Mouse (Mus musculus): ENCODE data around the gene Shroom3. TPM values are rescaled to one million over a fixed set of nuclear protein-coding genes. Genes with fewer than 3 reads are reported as not detected.

Shroom3 gene
- polyA plus RNA-seq, 1 experiment from 2014 or later: 5.1 TPM

DNA sequence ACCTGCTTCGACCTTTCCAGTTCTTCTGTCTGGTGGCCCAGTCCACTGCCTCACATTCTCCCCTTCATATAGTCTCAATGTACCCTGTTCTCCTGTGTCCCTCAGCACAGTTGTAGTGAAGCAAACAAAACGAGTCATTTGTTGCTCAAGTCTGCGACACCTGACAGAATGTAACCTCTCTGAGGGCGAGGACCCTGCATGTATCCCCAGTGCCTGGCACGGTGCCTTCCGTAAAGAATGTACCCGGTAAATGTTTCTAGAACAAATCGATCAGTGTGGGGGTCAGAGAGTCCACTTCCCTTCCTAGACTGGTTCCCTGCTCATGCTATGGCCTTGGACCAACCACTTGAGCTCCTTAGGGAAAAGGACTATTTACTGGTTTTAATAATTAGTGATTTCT lies 38.4 kb downstream of the Shroom3 start:
- 89% methylated on average over 8 of the region's 8 CpGs for WGBS
- DNase-seq (ENCODE audit: low spot score): no peak
- Histone ChIP-seq H3K27ac (ENCODE audit: low read depth, low read length) (no peak overlapping the region), H3K4me3 (ENCODE audit: low read depth, low read length) (no peak overlapping the region), H3K4me2 (ENCODE audit: low read depth) (no peak overlapping the region), H3K4me1 (ENCODE audit: control insufficient read depth, insufficient read depth, low read length) (no peaks in the 10 kb centered on the region), H3K36me3 (ENCODE audit: control insufficient read depth, insufficient read depth, low read length) (no peaks in the 10 kb centered on the region), H3K9me3 (ENCODE audit: control insufficient read depth, low read length) (no peaks in the 10 kb centered on the region), H3K9ac (ENCODE audit: low read length) (no peak overlapping the region), H3K27me3 (ENCODE audit: control insufficient read depth, insufficient read depth, low read length) (no peaks in the 10 kb centered on the region)
- no peak for ATAC-seq (ENCODE audit: insufficient read depth, low FRiP score, low TSS enrichment)

DNA sequence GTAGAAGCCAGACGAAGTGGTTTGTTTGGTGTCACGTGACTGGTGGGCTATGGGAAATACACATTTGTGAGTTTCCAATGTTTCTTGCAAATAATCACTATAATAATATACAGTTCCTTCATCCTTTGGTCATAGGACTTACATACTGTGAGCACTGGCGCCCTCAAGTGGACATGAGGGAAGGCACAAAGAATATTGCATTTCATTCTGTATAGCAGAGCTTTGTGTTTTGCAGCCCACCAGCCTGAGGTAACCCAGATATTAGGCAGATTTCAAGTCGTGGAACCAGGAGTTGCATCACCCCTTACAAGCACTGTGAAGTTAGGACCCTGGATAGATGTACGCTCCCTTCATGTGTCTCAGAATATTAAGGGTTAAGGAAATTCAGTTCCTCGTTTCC lies 42.7 kb downstream of the Shroom3 start:
- WGBS: 33% methylated on average over 6 of the region's 6 CpGs
- no peak overlapping the region for H3K4me3 ChIP-seq (ENCODE audit: low read depth, low read length)
- H3K27me3 ChIP-seq (ENCODE audit: control insufficient read depth, insufficient read depth, low read length): no peaks in the 10 kb centered on the region
- ATAC-seq (ENCODE audit: insufficient read depth, low FRiP score, low TSS enrichment) (peak; percentile 55; the same call in 1 of the 2 replicates), DNase-seq (ENCODE audit: low spot score) (peak; percentile 78)
- no peaks in the 10 kb centered on the region for H3K4me1 ChIP-seq (ENCODE audit: control insufficient read depth, insufficient read depth, low read length)
- no peak overlapping the region for H3K27ac ChIP-seq (ENCODE audit: low read depth, low read length)
- H3K4me2 ChIP-seq (ENCODE audit: low read depth): no peak overlapping the region
- no peak overlapping the region for H3K9ac ChIP-seq (ENCODE audit: low read length)
- H3K36me3 ChIP-seq (ENCODE audit: control insufficient read depth, insufficient read depth, low read length): no peaks in the 10 kb centered on the region
- no peaks in the 10 kb centered on the region for H3K9me3 ChIP-seq (ENCODE audit: control insufficient read depth, low read length)

DNA sequence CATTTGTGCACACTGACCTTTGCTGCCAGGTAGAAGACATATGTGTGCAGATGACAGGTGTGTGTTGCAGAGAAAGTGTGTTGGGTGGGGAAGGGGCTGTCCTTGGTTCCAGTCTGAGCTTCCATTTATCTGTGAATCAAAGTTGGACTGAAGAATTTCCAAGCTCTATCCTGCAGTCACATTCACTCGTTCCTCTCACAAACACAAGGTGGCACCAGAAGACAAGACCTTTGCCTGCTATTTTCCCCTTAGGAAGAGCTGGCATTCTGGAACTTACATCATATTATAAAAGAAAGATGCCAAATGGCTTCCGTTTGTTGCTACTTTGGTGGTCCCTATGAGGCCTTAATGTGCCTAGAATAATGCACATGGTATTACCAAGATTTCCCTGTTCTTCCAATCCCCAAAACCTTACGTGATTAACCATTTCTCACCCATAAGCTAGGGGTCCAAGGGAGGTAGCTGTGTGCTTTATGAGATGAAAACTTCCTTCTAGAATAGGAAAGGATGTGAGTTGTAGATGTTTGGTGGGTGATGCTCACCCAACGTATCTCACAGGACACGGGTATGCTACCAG lies 45.1 kb downstream of the Shroom3 start:
- H3K27me3 ChIP-seq (ENCODE audit: control insufficient read depth, insufficient read depth, low read length): no peaks in the 10 kb centered on the region
- H3K4me3 ChIP-seq (ENCODE audit: low read depth, low read length): no peak overlapping the region
- 53% methylated on average over 5 of the region's 5 CpGs for WGBS
- H3K9ac ChIP-seq (ENCODE audit: low read length): no peak overlapping the region
- H3K9me3 ChIP-seq (ENCODE audit: control insufficient read depth, low read length): no peaks in the 10 kb centered on the region
- H3K27ac ChIP-seq (ENCODE audit: low read depth, low read length): no peak overlapping the region
- DNase-seq (ENCODE audit: low spot score) (peak; percentile 32), ATAC-seq (ENCODE audit: insufficient read depth, low FRiP score, low TSS enrichment) (no peak)
- H3K36me3 ChIP-seq (ENCODE audit: control insufficient read depth, insufficient read depth, low read length): no peaks in the 10 kb centered on the region
- H3K4me1 ChIP-seq (ENCODE audit: control insufficient read depth, insufficient read depth, low read length): no peaks in the 10 kb centered on the region
- H3K4me2 ChIP-seq (ENCODE audit: low read depth): no peak overlapping the region

DNA sequence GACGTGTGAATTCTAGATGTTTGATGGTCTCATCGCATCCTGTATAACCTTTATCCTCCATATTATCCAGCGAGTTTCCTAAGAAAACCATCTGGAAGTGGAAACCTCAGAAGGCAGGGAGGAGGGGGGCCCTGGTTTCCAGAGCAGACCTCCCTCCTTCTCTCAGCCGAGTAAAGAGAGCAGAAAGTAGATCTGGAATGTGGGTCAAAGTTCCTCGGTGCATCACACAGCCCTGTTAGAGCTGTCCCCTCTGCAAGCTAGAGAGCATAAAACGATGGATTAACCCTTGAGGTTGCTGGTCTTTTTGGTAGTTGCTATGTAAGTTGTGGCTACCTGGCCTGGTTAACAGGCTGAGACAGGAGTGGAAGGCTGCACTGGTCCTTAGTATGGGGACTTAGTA lies 46.0 kb downstream of the Shroom3 start:
- H3K4me2 ChIP-seq (ENCODE audit: low read depth): no peak overlapping the region
- no peak overlapping the region for H3K4me3 ChIP-seq (ENCODE audit: low read depth, low read length)
- no peak overlapping the region for H3K9ac ChIP-seq (ENCODE audit: low read length)
- no peaks in the 10 kb centered on the region for H3K9me3 ChIP-seq (ENCODE audit: control insufficient read depth, low read length)
- 69% methylated on average over 6 of the region's 6 CpGs for WGBS
- no peaks in the 10 kb centered on the region for H3K4me1 ChIP-seq (ENCODE audit: control insufficient read depth, insufficient read depth, low read length)
- H3K36me3 ChIP-seq (ENCODE audit: control insufficient read depth, insufficient read depth, low read length): no peaks in the 10 kb centered on the region
- H3K27me3 ChIP-seq (ENCODE audit: control insufficient read depth, insufficient read depth, low read length): no peaks in the 10 kb centered on the region
- DNase-seq (ENCODE audit: low spot score) (no peak), ATAC-seq (ENCODE audit: insufficient read depth, low FRiP score, low TSS enrichment) (no peak)
- no peak overlapping the region for H3K27ac ChIP-seq (ENCODE audit: low read depth, low read length)

DNA sequence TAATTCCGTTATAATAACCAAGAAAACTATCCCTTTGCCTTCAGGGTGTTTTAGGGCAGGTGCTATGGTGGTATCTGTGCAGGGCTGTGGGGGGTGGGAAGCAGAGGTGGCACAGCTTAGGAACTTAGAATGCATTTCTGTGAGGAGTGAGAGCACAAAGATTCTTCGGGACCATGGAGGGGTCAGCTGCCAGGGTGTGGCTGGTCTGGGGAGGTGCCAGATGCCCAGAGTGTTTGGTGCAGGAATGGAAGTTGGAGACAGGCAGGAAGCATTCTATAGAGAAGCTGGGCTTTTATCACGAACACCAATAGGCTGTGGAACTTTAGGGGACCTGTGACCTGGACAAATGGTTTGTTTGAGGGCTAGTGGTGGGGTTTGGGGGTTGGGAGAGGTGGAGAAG lies 58.6 kb downstream of the Shroom3 start:
- Histone ChIP-seq H3K36me3 (ENCODE audit: control insufficient read depth, insufficient read depth, low read length) (no peaks in the 10 kb centered on the region), H3K9me3 (ENCODE audit: control insufficient read depth, low read length) (no peaks in the 10 kb centered on the region), H3K4me1 (ENCODE audit: control insufficient read depth, insufficient read depth, low read length) (no peaks in the 10 kb centered on the region), H3K4me3 (ENCODE audit: low read depth, low read length) (no peak overlapping the region), H3K27ac (ENCODE audit: low read depth, low read length) (no peak overlapping the region), H3K4me2 (ENCODE audit: low read depth) (no peak overlapping the region), H3K9ac (ENCODE audit: low read length) (no peak overlapping the region), H3K27me3 (ENCODE audit: control insufficient read depth, insufficient read depth, low read length) (no peaks in the 10 kb centered on the region)
- DNase-seq (ENCODE audit: low spot score): no peak
- ATAC-seq (ENCODE audit: insufficient read depth, low FRiP score, low TSS enrichment): no peak
- WGBS: 71% methylated on average over 3 of the region's 3 CpGs

DNA sequence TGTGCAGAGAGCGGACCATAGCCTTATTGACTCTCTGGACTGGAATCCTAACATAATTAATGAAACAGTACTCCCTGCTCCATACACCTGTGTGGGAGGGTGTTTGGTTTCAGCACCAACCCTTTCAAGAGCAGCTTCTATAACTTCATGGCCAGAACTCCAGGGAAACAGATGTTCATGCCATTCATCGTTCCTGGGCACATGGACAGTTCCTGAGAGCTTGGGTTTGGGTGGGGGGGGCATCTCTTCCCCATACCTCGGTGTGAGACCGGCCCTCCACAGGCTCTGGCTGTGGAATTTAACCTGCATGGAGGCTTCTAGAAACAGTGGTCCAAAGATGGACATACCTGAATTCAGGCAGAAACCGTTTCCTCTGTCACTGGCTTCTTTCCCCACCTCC lies 59.5 kb downstream of the Shroom3 start:
- WGBS: 75% methylated on average over 5 of the region's 5 CpGs
- Histone ChIP-seq H3K4me3 (ENCODE audit: low read depth, low read length) (no peak overlapping the region), H3K4me1 (ENCODE audit: control insufficient read depth, insufficient read depth, low read length) (no peaks in the 10 kb centered on the region), H3K4me2 (ENCODE audit: low read depth) (no peak overlapping the region), H3K27me3 (ENCODE audit: control insufficient read depth, insufficient read depth, low read length) (no peaks in the 10 kb centered on the region), H3K9ac (ENCODE audit: low read length) (no peak overlapping the region), H3K36me3 (ENCODE audit: control insufficient read depth, insufficient read depth, low read length) (no peaks in the 10 kb centered on the region), H3K27ac (ENCODE audit: low read depth, low read length) (no peak overlapping the region), H3K9me3 (ENCODE audit: control insufficient read depth, low read length) (no peaks in the 10 kb centered on the region)
- DNase-seq (ENCODE audit: low spot score) (no peak), ATAC-seq (ENCODE audit: insufficient read depth, low FRiP score, low TSS enrichment) (no peak)

DNA sequence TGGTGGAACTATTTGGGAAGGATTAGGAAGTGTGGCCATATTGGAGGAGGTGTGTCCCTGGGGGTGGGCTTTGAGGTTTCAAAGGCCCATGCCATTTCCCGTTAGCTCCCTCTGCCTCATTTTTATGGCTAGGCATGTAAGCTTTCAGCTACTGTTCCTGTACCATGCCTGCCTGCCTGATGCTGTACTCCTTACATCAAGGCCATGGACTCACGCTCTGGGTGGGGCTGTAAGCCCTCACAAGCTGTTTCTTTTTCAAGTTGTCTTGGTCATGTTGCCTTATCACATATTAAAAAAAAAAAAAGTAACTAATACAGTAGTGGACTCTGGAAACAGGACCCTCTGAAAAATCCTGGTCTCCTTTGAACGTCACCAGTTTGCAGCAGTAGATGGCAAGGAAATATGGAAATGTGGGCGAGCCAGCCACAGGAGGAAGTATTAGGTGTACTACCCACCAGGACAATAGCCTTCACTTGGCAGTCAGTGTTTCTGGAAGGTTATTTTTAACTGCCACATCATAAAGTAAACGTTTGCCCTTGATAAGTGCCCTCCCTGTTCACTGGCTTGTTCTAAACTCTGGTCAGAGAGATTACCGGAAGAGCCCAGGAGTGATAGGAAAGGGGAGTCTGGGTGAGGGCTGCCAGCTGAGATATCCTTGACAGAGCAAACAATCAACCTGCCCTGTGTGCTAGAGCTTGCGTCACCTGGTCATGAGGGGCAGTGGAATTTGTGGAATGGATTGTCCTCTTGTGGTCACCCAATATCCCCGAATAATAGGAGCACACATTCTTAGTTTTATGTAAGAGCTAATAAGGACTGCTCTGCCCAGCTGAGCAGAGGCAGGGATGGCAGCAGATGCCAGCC lies 62.4 kb downstream of the Shroom3 start:
- DNase-seq (ENCODE audit: low spot score) (no peak), ATAC-seq (ENCODE audit: insufficient read depth, low FRiP score, low TSS enrichment) (no peak)
- no peaks in the 10 kb centered on the region for H3K27me3 ChIP-seq (ENCODE audit: control insufficient read depth, insufficient read depth, low read length)
- H3K9ac ChIP-seq (ENCODE audit: low read length): no peak overlapping the region
- H3K27ac ChIP-seq (ENCODE audit: low read depth, low read length): no peak overlapping the region
- H3K4me2 ChIP-seq (ENCODE audit: low read depth): no peak overlapping the region
- 86% methylated on average over 8 of the region's 8 CpGs for WGBS
- H3K4me3 ChIP-seq (ENCODE audit: low read depth, low read length): no peak overlapping the region
- H3K4me1 ChIP-seq (ENCODE audit: control insufficient read depth, insufficient read depth, low read length): no peaks in the 10 kb centered on the region
- no peaks in the 10 kb centered on the region for H3K36me3 ChIP-seq (ENCODE audit: control insufficient read depth, insufficient read depth, low read length)
- H3K9me3 ChIP-seq (ENCODE audit: control insufficient read depth, low read length): no peaks in the 10 kb centered on the region

DNA sequence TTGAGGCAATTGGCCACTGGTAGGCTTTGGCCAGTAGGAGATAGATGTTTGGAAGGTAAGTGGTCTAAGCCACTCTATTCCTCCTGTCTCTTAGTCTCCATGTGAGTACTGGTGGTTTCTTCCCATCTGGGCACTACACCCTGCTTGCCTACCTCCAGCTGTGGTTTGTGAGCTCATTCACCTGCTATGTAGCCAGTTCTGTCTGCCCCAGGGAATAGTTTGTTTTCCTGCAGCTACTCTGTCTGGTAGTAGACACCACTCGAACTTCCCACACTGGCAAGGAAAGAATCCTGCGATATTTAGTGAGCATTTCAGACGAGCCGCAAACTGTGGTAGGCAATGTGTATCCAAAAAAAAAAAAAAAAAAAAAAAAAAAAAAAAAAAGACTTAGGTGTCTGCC lies 68.3 kb downstream of the Shroom3 start:
- Histone ChIP-seq H3K9me3 (ENCODE audit: control insufficient read depth, low read length) (no peaks in the 10 kb centered on the region), H3K4me3 (ENCODE audit: low read depth, low read length) (no peak overlapping the region), H3K27ac (ENCODE audit: low read depth, low read length) (no peak overlapping the region), H3K27me3 (ENCODE audit: control insufficient read depth, insufficient read depth, low read length) (no peaks in the 10 kb centered on the region), H3K4me2 (ENCODE audit: low read depth) (no peak overlapping the region), H3K9ac (ENCODE audit: low read length) (no peak overlapping the region), H3K36me3 (ENCODE audit: control insufficient read depth, insufficient read depth, low read length) (no peaks in the 10 kb centered on the region), H3K4me1 (ENCODE audit: control insufficient read depth, insufficient read depth, low read length) (no peaks in the 10 kb centered on the region)
- 91% methylated on average over 4 of the region's 4 CpGs for WGBS
- no peak for ATAC-seq (ENCODE audit: insufficient read depth, low FRiP score, low TSS enrichment)
- DNase-seq (ENCODE audit: low spot score): no peak

DNA sequence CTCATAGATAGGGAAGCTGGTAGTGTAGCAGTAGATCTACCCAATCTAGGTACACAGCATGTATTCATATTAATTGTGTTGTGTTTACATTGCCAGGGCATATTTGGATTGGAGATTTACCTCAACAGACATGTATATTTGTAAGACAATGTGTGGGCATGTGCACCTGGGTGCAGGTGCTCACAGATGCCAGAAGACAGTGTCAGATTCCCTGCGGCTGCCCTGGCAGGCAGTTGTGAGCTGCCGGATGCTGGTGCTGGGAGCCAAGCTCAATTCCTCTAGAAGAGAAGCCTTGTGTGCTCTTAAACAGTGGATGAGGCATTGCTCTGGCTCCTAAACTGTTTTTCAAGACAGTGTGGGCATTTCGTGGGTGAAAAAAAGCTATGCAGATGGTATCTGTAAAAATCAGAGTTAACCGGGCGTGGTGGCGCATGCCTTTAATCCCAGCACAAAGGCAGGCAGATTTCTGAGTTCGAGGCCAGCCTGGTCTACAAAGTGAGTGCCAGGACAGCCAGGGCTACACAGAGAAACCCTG lies 72.1 kb downstream of the Shroom3 start:
- H3K9me3 ChIP-seq (ENCODE audit: control insufficient read depth, low read length): no peaks in the 10 kb centered on the region
- no peak overlapping the region for H3K4me3 ChIP-seq (ENCODE audit: low read depth, low read length)
- WGBS: 88% methylated on average over 7 of the region's 7 CpGs
- H3K36me3 ChIP-seq (ENCODE audit: control insufficient read depth, insufficient read depth, low read length): no peaks in the 10 kb centered on the region
- H3K4me2 ChIP-seq (ENCODE audit: low read depth): no peak overlapping the region
- DNase-seq (ENCODE audit: low spot score) (no peak), ATAC-seq (ENCODE audit: insufficient read depth, low FRiP score, low TSS enrichment) (no peak)
- H3K9ac ChIP-seq (ENCODE audit: low read length): no peak overlapping the region
- no peaks in the 10 kb centered on the region for H3K4me1 ChIP-seq (ENCODE audit: control insufficient read depth, insufficient read depth, low read length)
- no peak overlapping the region for H3K27ac ChIP-seq (ENCODE audit: low read depth, low read length)
- H3K27me3 ChIP-seq (ENCODE audit: control insufficient read depth, insufficient read depth, low read length): no peaks in the 10 kb centered on the region
